Mouse (Mus musculus): ENCODE measurements at regions not wholly inside any gene's neighbourhood (a gene's known extent, or its start where the extent isn't known, plus 50 kb on each side); places are given as distances from the start of the nearest gene placed in this dataset.
A peak's percentile ranks its signal among the peaks of the same experiment; 100 is the strongest.

GRCm38 (mm10) chr19:44677295-44677694, 78.5 kb upstream of the Pax2 start:
- Histone ChIP-seq H3K4me1 (ENCODE audit: control insufficient read depth, insufficient read depth, low read depth, low read length) (peaks cover 8% of the 10 kb centered on the region), H3K4me2 (ENCODE audit: low read length) (no peak overlapping the region), H3K4me3 (ENCODE audit: low read length) (no peak overlapping the region), H3K9ac (ENCODE audit: low read depth, low read length) (no peak overlapping the region), H3K36me3 (ENCODE audit: control insufficient read depth, insufficient read depth, low read length) (no peaks in the 10 kb centered on the region), H3K27me3 (replicated peaks; ENCODE audit: control insufficient read depth, insufficient read depth, low read length) (peaks cover 50% of the 10 kb centered on the region), H3K9me3 (ENCODE audit: control insufficient read depth, low read length) (no peaks in the 10 kb centered on the region), H3K27ac (ENCODE audit: low read depth, low read length) (no peak overlapping the region)
- no peak for ATAC-seq
- 63% methylated on average over 8 of the region's 8 CpGs for WGBS

DNA sequence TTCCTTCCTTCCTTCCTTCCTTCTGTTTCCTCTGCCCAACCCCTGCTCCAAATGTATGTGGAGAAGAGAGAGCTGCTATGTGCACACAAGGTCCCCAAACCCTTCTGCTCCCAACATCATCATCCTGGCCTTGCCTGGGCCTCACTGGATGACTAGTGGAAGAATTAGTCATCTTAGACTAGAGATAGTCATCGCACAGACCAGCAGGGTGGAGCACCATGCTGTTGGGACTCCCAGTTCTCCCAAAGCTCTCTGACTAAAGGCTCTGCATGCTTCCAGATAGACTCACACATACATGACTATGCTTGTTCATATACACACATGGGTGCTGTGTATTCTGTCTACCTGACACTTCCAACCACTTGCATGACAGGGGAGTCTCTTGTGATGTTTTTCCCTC, 77.2 kb upstream of the Pax2 start:
- ATAC-seq, result no peak
- Histone ChIP-seq H3K4me3 (ENCODE audit: low read length) (no peak overlapping the region), H3K36me3 (ENCODE audit: control insufficient read depth, insufficient read depth, low read length) (no peaks in the 10 kb centered on the region), H3K9me3 (ENCODE audit: control insufficient read depth, low read length) (no peaks in the 10 kb centered on the region), H3K27me3 (replicated peaks; ENCODE audit: control insufficient read depth, insufficient read depth, low read length) (peaks cover 48% of the 10 kb centered on the region), H3K4me2 (ENCODE audit: low read length) (no peak overlapping the region), H3K27ac (ENCODE audit: low read depth, low read length) (no peak overlapping the region), H3K9ac (ENCODE audit: low read depth, low read length) (no peak overlapping the region), H3K4me1 (ENCODE audit: control insufficient read depth, insufficient read depth, low read depth, low read length) (peaks cover 10% of the 10 kb centered on the region)
- 85% methylated on average over 1 of the region's 1 CpGs for WGBS

- H3K4me3 ChIP-seq (ENCODE audit: low read length), result no peak overlapping the region
- peaks cover 50% of the 10 kb centered on the region for H3K27me3 ChIP-seq (replicated peaks; ENCODE audit: control insufficient read depth, insufficient read depth, low read length)
- no peak for ATAC-seq
- H3K9ac ChIP-seq (ENCODE audit: low read depth, low read length), result no peak overlapping the region
- H3K9me3 ChIP-seq (ENCODE audit: control insufficient read depth, low read length), result no peaks in the 10 kb centered on the region
- 11% methylated on average over 8 of the region's 8 CpGs for WGBS
- no peak overlapping the region for H3K27ac ChIP-seq (ENCODE audit: low read depth, low read length)
- H3K4me1 ChIP-seq (ENCODE audit: control insufficient read depth, insufficient read depth, low read depth, low read length), result peaks cover 8% of the 10 kb centered on the region
- no peaks in the 10 kb centered on the region for H3K36me3 ChIP-seq (ENCODE audit: control insufficient read depth, insufficient read depth, low read length)
- no peak overlapping the region for H3K4me2 ChIP-seq (ENCODE audit: low read length)
Measured at GRCm38 (mm10) chr19:44681675-44682074, 74.2 kb upstream of the Pax2 start.

- no peak for ATAC-seq
- WGBS, result 4% methylated on average over 12 of the region's 12 CpGs
- H3K36me3 ChIP-seq (ENCODE audit: control insufficient read depth, insufficient read depth, low read length), result no peaks in the 10 kb centered on the region
- no peak overlapping the region for H3K4me2 ChIP-seq (ENCODE audit: low read length)
- peaks cover 50% of the 10 kb centered on the region for H3K27me3 ChIP-seq (replicated peaks; ENCODE audit: control insufficient read depth, insufficient read depth, low read length)
- H3K4me3 ChIP-seq (ENCODE audit: low read length), result no peak overlapping the region
- H3K9ac ChIP-seq (ENCODE audit: low read depth, low read length), result no peak overlapping the region
- H3K9me3 ChIP-seq (ENCODE audit: control insufficient read depth, low read length), result no peaks in the 10 kb centered on the region
- H3K27ac ChIP-seq (ENCODE audit: low read depth, low read length), result no peak overlapping the region
- peaks cover 8% of the 10 kb centered on the region for H3K4me1 ChIP-seq (ENCODE audit: control insufficient read depth, insufficient read depth, low read depth, low read length)
Measured at GRCm38 (mm10) chr19:44683191-44683590, 72.7 kb upstream of the Pax2 start.

DNA sequence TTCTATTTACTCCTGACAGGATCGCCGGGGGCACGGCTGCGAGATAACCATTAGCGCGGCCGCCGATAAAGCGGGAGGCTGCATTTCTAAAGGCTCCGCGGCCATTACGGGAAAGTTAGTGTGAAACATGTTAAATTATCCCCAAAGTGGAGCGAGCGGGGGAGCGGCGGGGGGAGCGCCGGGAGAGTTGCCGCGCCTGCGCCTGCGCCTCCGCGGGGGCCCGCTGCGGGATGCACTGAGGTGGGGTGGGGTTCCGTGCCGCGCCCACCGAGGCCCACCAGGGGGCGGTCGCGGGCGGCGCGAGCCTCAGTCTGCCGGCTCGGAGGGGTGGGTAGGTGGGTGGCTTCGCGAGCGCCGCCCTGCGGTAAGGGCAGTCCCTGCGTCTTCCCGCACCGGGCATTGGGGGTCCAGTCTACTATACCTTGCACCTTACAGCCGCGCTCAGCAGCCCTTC, 71.8 kb upstream of the Pax2 start:
- 2% methylated on average over 41 of the region's 48 CpGs for WGBS
- H3K27me3 ChIP-seq (replicated peaks; ENCODE audit: control insufficient read depth, insufficient read depth, low read length), result peaks cover 50% of the 10 kb centered on the region
- no peaks in the 10 kb centered on the region for H3K36me3 ChIP-seq (ENCODE audit: control insufficient read depth, insufficient read depth, low read length)
- no peak overlapping the region for H3K9ac ChIP-seq (ENCODE audit: low read depth, low read length)
- H3K4me2 ChIP-seq (ENCODE audit: low read length), result peak overlapping the region; percentile 56
- ATAC-seq, result peak; percentile 48; the same call in 1 of the 2 replicates
- no peak overlapping the region for H3K27ac ChIP-seq (ENCODE audit: low read depth, low read length)
- peak overlapping the region; percentile 32 for H3K4me3 ChIP-seq (ENCODE audit: low read length)
- peaks cover 8% of the 10 kb centered on the region for H3K4me1 ChIP-seq (ENCODE audit: control insufficient read depth, insufficient read depth, low read depth, low read length)
- no peaks in the 10 kb centered on the region for H3K9me3 ChIP-seq (ENCODE audit: control insufficient read depth, low read length)

DNA sequence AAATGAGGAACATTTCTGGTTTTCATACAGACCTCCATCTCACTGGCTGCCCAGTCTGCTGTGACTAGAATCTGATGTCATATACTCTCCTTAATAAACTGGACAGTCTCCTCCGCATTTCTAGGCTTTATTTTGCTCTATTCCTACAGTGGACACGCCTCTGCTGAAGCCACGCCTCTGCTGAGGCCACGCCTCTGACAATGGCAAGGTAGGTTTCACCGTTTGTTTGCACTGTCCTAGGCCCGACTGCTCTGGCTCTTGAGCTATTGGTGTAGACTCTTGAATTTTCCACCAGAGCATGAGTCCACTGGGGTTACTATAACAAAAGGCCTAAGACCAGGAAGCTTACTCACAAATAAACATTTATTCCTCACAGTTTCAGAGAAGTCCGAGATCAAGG, 69.8 kb upstream of the Pax2 start:
- Histone ChIP-seq H3K27ac (ENCODE audit: low read depth, low read length) (no peak overlapping the region), H3K4me3 (ENCODE audit: low read length) (no peak overlapping the region), H3K4me2 (ENCODE audit: low read length) (no peak overlapping the region), H3K9ac (ENCODE audit: low read depth, low read length) (no peak overlapping the region), H3K27me3 (replicated peaks; ENCODE audit: control insufficient read depth, insufficient read depth, low read length) (peaks cover 55% of the 10 kb centered on the region), H3K36me3 (ENCODE audit: control insufficient read depth, insufficient read depth, low read length) (no peaks in the 10 kb centered on the region), H3K9me3 (ENCODE audit: control insufficient read depth, low read length) (no peaks in the 10 kb centered on the region), H3K4me1 (ENCODE audit: control insufficient read depth, insufficient read depth, low read depth, low read length) (peaks cover 8% of the 10 kb centered on the region)
- ATAC-seq, result no peak
- WGBS, result 44% methylated on average over 7 of the region's 7 CpGs

DNA sequence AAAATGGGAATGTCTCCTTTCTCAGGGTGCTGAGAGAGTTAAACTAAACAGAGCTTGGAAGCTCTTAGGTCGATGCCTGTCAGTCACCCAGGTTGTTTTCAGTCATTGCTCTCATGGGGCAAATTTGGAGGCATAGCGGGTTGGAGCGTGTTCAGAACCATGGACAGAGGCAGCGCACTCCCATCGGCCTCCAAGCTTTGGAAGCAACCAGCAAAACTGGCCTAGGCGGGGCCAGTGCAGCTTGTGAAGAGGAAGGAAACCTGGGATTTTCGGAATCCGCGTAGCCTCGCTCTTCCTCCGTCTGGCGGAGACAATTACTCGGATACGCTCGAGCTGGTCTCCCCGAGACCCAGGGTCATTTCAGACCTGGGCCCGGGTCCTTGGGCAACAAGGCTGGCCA, 63.4 kb upstream of the Pax2 start:
- Histone ChIP-seq H3K36me3 (ENCODE audit: control insufficient read depth, insufficient read depth, low read length) (no peaks in the 10 kb centered on the region), H3K27me3 (replicated peaks; ENCODE audit: control insufficient read depth, insufficient read depth, low read length) (peaks cover 29% of the 10 kb centered on the region), H3K27ac (ENCODE audit: low read depth, low read length) (no peak overlapping the region), H3K9ac (ENCODE audit: low read depth, low read length) (no peak overlapping the region; the same call in 1 of the 2 replicates), H3K4me1 (ENCODE audit: control insufficient read depth, insufficient read depth, low read depth, low read length) (peaks cover 12% of the 10 kb centered on the region), H3K9me3 (ENCODE audit: control insufficient read depth, low read length) (no peaks in the 10 kb centered on the region), H3K4me3 (ENCODE audit: low read length) (peak overlapping the region; percentile 10; the same call in 1 of the 2 replicates), H3K4me2 (ENCODE audit: low read length) (peak overlapping the region; percentile 46)
- ATAC-seq, result no peak
- WGBS, result 5% methylated on average over 17 of the region's 17 CpGs

- no peaks in the 10 kb centered on the region for H3K36me3 ChIP-seq (ENCODE audit: control insufficient read depth, insufficient read depth, low read length)
- H3K27me3 ChIP-seq (replicated peaks; ENCODE audit: control insufficient read depth, insufficient read depth, low read length), result peaks cover 28% of the 10 kb centered on the region
- H3K4me3 ChIP-seq (ENCODE audit: low read length), result peak overlapping the region; percentile 10; the same call in 1 of the 2 replicates
- H3K9me3 ChIP-seq (ENCODE audit: control insufficient read depth, low read length), result no peaks in the 10 kb centered on the region
- H3K27ac ChIP-seq (ENCODE audit: low read depth, low read length), result no peak overlapping the region
- 3% methylated on average over 16 of the region's 16 CpGs for WGBS
- H3K9ac ChIP-seq (ENCODE audit: low read depth, low read length), result no peak overlapping the region; the same call in 1 of the 2 replicates
- H3K4me1 ChIP-seq (ENCODE audit: control insufficient read depth, insufficient read depth, low read depth, low read length), result peaks cover 12% of the 10 kb centered on the region
- peak overlapping the region; percentile 46 for H3K4me2 ChIP-seq (ENCODE audit: low read length)
- ATAC-seq, result no peak
Measured at GRCm38 (mm10) chr19:44692816-44693215, 63.0 kb upstream of the Pax2 start.

- Histone ChIP-seq H3K4me3 (ENCODE audit: low read length) (no peak overlapping the region), H3K9ac (ENCODE audit: low read depth, low read length) (no peak overlapping the region), H3K4me1 (ENCODE audit: control insufficient read depth, insufficient read depth, low read depth, low read length) (peaks cover 12% of the 10 kb centered on the region), H3K36me3 (ENCODE audit: control insufficient read depth, insufficient read depth, low read length) (no peaks in the 10 kb centered on the region), H3K27ac (ENCODE audit: low read depth, low read length) (no peak overlapping the region), H3K27me3 (replicated peaks; ENCODE audit: control insufficient read depth, insufficient read depth, low read length) (peaks cover 20% of the 10 kb centered on the region), H3K4me2 (ENCODE audit: low read length) (no peak overlapping the region), H3K9me3 (ENCODE audit: control insufficient read depth, low read length) (no peaks in the 10 kb centered on the region)
- 9% methylated on average over 3 of the region's 3 CpGs for WGBS
- no peak for ATAC-seq
Measured at GRCm38 (mm10) chr19:44695331-44695730, 60.5 kb upstream of the Pax2 start.

Data from hindbrain, embryonic 16.5 days (tissue).